Mouse (Mus musculus) kidney, embryonic 16.5 days (tissue): ENCODE measurements around the gene Il22ra1. TPM values are rescaled to one million over a fixed set of nuclear protein-coding genes. Genes with fewer than 3 reads are reported as not detected.
A peak's percentile ranks its signal among the peaks of the same experiment; 100 is the strongest.

Source experiments
- ATAC-seq: fragments of 200-750 bp; cut with Nextera tagmentation; 2 replicates; pipeline ENCODE4 v1.8.0; 2017; ENCODE audit warnings: moderate TSS enrichment; ENCODE audit not compliant: low FRiP score, low TSS enrichment
- H3K27ac ChIP-seq: fragments of 300-500 bp; sonication (generic); 2 replicates; pipeline ENCODE4 v1.5.1; 2014; ENCODE audit warnings: low read length
- H3K27me3 ChIP-seq: fragments of 300-500 bp; sonication (generic); 2 replicates; pipeline ENCODE4 v1.6.1; 2014; ENCODE audit warnings: low read length, control low read depth, mixed read lengths; ENCODE audit not compliant: insufficient read depth
- H3K36me3 ChIP-seq: fragments of 300-500 bp; sonication (generic); 2 replicates; pipeline ENCODE4 v1.6.1; 2014; ENCODE audit warnings: low read length, control low read depth, mixed read lengths; ENCODE audit not compliant: insufficient read depth
- H3K4me1 ChIP-seq: fragments of 300-500 bp; sonication (generic); 2 replicates; pipeline ENCODE4 v1.6.1; 2014; ENCODE audit warnings: low read length, control low read depth, mixed read lengths; ENCODE audit not compliant: insufficient read depth
- H3K4me2 ChIP-seq: fragments of 300-500 bp; sonication (generic); replicated peaks from 2 replicates; pipeline ENCODE4 v1.6.1; 2014; ENCODE audit warnings: low read depth, low read length
- H3K4me3 ChIP-seq: fragments of 300-500 bp; sonication (generic); 2 replicates; pipeline ENCODE4 v1.5.1; 2014; ENCODE audit warnings: mild to moderate bottlenecking, low read length
- H3K9ac ChIP-seq: fragments of 300-500 bp; sonication (generic); replicated peaks from 2 replicates; pipeline ENCODE4 v1.6.1; 2014; ENCODE audit warnings: low read length
- H3K9me3 ChIP-seq: fragments of 300-500 bp; sonication (generic); 2 replicates; pipeline ENCODE4 v1.6.1; 2016; ENCODE audit warnings: low read length, control low read depth
- WGBS: fragments of 180-500 bp; shearing (Covaris S2); extraction: QIAGEN DNeasy Blood & Tissue Kit; methylation state at CpG from one replicate; pipeline ENCODE4 v1.1.7; 2014; 5-methylcytosine and 5-hydroxymethylcytosine counted together
- polyA plus RNA-seq: library from polyadenylated mRNA; unstranded; fragments of >200 nt; fragmentation: Nextera tagmentation; extraction: Ambion mirVana; gene quantifications from 2 replicates; pipeline ENCODE4 v1.2.1, GENCODE M21; 2015

Il22ra1 gene
- polyA plus RNA-seq: 0.11 TPM in 1 of 2 replicates, not detected in the other

DNA sequence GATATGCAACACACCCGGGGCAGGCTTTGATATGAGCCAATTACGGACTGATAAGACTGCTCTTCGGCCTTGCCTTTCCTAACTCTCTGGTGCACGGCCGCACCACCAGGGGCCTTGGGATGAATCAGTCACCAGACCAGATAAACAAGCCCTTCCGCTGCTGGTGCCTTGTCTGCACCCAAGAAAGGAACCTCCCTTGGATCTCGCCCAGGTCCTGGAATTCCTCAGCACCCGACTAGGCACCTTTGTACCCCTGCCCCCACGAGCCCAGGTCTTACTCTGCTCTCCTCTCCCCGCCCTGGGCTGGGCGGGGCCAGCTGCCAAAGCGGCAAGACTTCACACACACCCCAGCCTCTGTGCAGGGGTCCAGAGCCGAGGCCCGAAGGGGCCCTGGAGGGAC lies at the start of gene Il22ra1:
Gene Il22ra1 (plus strand): TSS at position 356 of the 400 bp plus-strand sequence.
- H3K27ac ChIP-seq: no peak within 1 kb of the TSS
- ATAC-seq: no peak

DNA sequence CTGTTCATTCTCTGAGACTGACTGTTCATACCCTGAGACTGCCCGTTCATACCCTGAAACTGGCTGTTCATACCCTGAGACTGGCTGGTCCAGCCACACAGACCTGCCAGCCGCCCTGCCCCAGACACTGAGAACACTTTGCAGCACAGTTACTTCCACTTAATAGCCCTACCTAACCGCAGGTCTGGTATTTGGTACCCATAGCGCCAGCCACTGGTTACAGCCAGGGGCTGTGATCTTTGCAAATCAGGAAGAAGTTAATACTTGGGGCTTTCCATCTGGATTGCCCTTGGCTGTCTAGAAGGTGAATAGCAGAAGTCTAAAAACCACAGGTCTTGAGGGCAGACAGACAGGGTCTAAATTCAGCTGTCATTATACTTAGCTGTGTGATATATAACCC lies 48.7 kb upstream of the Il22ra1 start:
- Histone ChIP-seq H3K27ac (no peak overlapping the region), H3K4me3 (no peak overlapping the region), H3K4me1 (no peaks in the 10 kb centered on the region), H3K9ac (no peak overlapping the region), H3K27me3 (no peaks in the 10 kb centered on the region), H3K4me2 (no peak overlapping the region), H3K36me3 (no peaks in the 10 kb centered on the region), H3K9me3 (no peaks in the 10 kb centered on the region)
- 70% methylated on average over 4 of the region's 4 CpGs for WGBS
- ATAC-seq: no peak

More for the DNA sequence above, at the start of gene Il22ra1:
- Histone ChIP-seq H3K9ac (peak within 1 kb of the TSS; percentile 44), H3K4me2 (0 out of 2 replicates have a peak within 1 kb of the TSS, but pooled peaks have one; percentile 8), H3K36me3 (no peaks in the 10 kb centered on the region), H3K4me3 (no peak within 1 kb of the TSS), H3K9me3 (peaks cover 4% of the 10 kb centered on the region), H3K4me1 (no peaks in the 10 kb centered on the region), H3K27me3 (no peaks in the 10 kb centered on the region)
- WGBS: 45% methylated on average over 14 of the region's 14 CpGs

DNA sequence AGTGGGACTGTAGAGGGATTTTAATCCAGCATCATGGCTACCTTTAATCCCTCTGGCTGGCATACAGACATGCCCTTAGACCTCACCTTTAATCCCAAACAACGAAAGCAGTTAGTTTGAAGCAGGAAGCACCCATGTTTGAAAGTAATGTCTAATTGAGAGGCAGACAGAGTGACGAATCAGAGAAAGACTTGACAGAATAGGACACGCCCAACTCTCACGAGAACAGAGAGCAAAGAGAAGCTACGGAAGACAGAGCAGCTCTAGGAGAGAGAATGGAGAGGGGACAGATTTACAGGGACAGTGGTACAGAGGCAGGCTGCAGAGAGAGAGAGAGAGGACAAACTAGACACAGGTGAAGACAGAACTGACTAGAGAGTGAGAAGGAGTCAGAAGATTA lies 46.2 kb upstream of the Il22ra1 start:
- H3K4me1 ChIP-seq: peaks cover 2% of the 10 kb centered on the region; the same call in 1 of the 2 replicates
- WGBS: 76% methylated on average over 5 of the region's 5 CpGs
- H3K27ac ChIP-seq: no peak overlapping the region
- ATAC-seq: no peak
- H3K4me2 ChIP-seq: no peak overlapping the region
- no peak overlapping the region for H3K9ac ChIP-seq
- H3K27me3 ChIP-seq: peaks cover 7% of the 10 kb centered on the region
- H3K4me3 ChIP-seq: no peak overlapping the region
- no peaks in the 10 kb centered on the region for H3K36me3 ChIP-seq
- H3K9me3 ChIP-seq: no peaks in the 10 kb centered on the region

DNA sequence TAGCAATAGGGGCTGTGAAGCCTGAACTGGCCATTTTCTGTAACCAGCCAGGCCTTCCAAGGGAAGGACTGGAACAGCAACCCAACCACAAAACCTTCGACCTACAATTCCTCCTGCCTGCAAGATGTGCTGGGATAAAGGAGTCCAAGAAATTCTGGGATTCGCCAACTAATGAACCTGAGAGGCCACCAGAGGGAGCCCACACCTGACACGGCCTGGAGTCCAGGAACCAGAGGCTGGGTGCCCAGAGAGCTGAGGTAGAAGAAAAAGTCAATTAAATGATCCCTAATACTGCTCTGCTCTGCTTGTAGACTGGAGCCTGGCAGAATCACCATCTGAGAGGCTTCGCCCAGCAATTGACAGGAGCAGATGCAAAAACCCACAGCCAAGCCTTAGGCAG lies 44.4 kb upstream of the Il22ra1 start:
- H3K9ac ChIP-seq: no peak overlapping the region
- H3K4me3 ChIP-seq: no peak overlapping the region
- H3K36me3 ChIP-seq: no peaks in the 10 kb centered on the region
- ATAC-seq: no peak
- H3K4me2 ChIP-seq: no peak overlapping the region
- peaks cover 15% of the 10 kb centered on the region for H3K27me3 ChIP-seq
- H3K4me1 ChIP-seq: peaks cover 6% of the 10 kb centered on the region; the same call in 1 of the 2 replicates
- no peaks in the 10 kb centered on the region for H3K9me3 ChIP-seq
- H3K27ac ChIP-seq: no peak overlapping the region
- WGBS: 11% methylated on average over 4 of the region's 4 CpGs

- WGBS: 34% methylated on average over 3 of the region's 3 CpGs
- Histone ChIP-seq H3K4me2 (no peak overlapping the region), H3K27ac (no peak overlapping the region)
Measured at GRCm38 (mm10) chr4:135684731-135685130, 43.2 kb upstream of the Il22ra1 start.

GRCm38 (mm10) chr4:135685906-135686567 lies 41.9 kb upstream of the Il22ra1 start, which contains the start of gene Ifnlr1:
Gene Ifnlr1 (plus strand): TSS chr4:135686287.
- peak within 1 kb of the TSS; percentile 71 for H3K4me3 ChIP-seq
- peaks cover 6% of the 10 kb centered on the region; the same call in 1 of the 2 replicates for H3K4me1 ChIP-seq
- ATAC-seq: peak; percentile 57; the same call in 1 of the 2 replicates
- H3K27me3 ChIP-seq: peaks cover 17% of the 10 kb centered on the region
- H3K9ac ChIP-seq: peak within 1 kb of the TSS; percentile 76
- H3K9me3 ChIP-seq: no peaks in the 10 kb centered on the region
- H3K4me2 ChIP-seq: peak within 1 kb of the TSS; percentile 99
- WGBS: under 1% methylated on average over 41 of the region's 41 CpGs
- no peak within 1 kb of the TSS for H3K27ac ChIP-seq
- H3K36me3 ChIP-seq: no peaks in the 10 kb centered on the region

More at GRCm38 (mm10) chr4:135684731-135685130, 43.2 kb upstream of the Il22ra1 start:
- ATAC-seq: no peak
- no peaks in the 10 kb centered on the region for H3K9me3 ChIP-seq
- no peak overlapping the region for H3K9ac ChIP-seq
- H3K4me3 ChIP-seq: no peak overlapping the region
- peaks cover 17% of the 10 kb centered on the region for H3K27me3 ChIP-seq
- H3K4me1 ChIP-seq: peaks cover 6% of the 10 kb centered on the region; the same call in 1 of the 2 replicates
- H3K36me3 ChIP-seq: no peaks in the 10 kb centered on the region

- ATAC-seq: peak; percentile 35; the same call in 1 of the 2 replicates
- H3K4me3 ChIP-seq: peak overlapping the region; percentile 71
- H3K9ac ChIP-seq: peak overlapping the region; percentile 76
- WGBS: under 1% methylated on average over 21 of the region's 21 CpGs
- H3K36me3 ChIP-seq: no peaks in the 10 kb centered on the region
- H3K4me1 ChIP-seq: peaks cover 6% of the 10 kb centered on the region; the same call in 1 of the 2 replicates
- peak overlapping the region; percentile 99 for H3K4me2 ChIP-seq
- H3K27me3 ChIP-seq: peaks cover 17% of the 10 kb centered on the region
- H3K27ac ChIP-seq: no peak overlapping the region
- H3K9me3 ChIP-seq: no peaks in the 10 kb centered on the region
Measured at GRCm38 (mm10) chr4:135686568-135686953, 41.4 kb upstream of the Il22ra1 start.

DNA sequence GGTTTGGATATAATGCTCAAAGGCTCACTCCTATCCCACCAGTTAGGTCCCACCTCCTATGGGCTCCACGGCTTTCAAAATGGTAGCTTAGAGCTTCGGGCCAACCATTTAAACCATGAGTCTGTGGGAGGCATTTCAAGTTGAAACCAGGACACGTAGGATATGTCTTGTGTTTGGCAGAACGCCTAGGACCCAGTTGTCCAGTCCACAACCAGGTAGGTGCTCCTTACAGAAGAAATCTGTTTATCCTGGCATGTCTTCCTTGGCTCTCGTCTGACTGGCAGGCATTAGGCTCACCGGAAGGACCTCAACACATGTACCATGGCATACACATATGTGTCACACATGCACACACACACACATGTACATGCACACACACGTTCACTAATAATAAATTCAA lies 38.2 kb upstream of the Il22ra1 start:
- Histone ChIP-seq H3K27ac (no peak overlapping the region), H3K4me1 (peaks cover 6% of the 10 kb centered on the region; the same call in 1 of the 2 replicates), H3K9me3 (no peaks in the 10 kb centered on the region), H3K27me3 (peaks cover 17% of the 10 kb centered on the region), H3K9ac (no peak overlapping the region), H3K4me3 (no peak overlapping the region), H3K4me2 (no peak overlapping the region), H3K36me3 (no peaks in the 10 kb centered on the region)
- 93% methylated on average over 7 of the region's 7 CpGs for WGBS
- no peak for ATAC-seq

DNA sequence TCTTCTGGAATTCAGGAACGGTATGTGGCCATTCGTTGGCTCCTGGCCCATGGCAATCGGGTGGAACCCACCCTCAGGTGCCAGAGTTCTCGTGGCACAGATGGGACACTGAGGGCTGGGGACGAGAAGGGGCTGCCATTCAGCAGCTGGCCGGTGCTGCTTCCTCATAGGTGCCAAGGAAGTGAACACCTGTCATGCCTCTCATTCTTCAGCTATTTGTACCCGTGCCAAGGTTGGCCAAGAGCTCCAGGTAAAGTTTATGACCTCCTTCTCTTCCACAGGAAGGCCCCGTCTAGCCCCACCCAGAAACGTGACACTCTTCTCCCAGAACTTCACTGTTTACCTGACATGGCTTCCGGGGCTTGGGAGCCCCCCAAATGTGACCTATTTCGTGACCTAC lies 37.7 kb upstream of the Il22ra1 start:
- Histone ChIP-seq H3K36me3 (no peaks in the 10 kb centered on the region), H3K9me3 (no peaks in the 10 kb centered on the region), H3K4me3 (no peak overlapping the region), H3K4me2 (no peak overlapping the region), H3K27me3 (peaks cover 14% of the 10 kb centered on the region), H3K27ac (no peak overlapping the region), H3K4me1 (peaks cover 6% of the 10 kb centered on the region; the same call in 1 of the 2 replicates), H3K9ac (no peak overlapping the region)
- no peak for ATAC-seq
- 73% methylated on average over 11 of the region's 11 CpGs for WGBS

DNA sequence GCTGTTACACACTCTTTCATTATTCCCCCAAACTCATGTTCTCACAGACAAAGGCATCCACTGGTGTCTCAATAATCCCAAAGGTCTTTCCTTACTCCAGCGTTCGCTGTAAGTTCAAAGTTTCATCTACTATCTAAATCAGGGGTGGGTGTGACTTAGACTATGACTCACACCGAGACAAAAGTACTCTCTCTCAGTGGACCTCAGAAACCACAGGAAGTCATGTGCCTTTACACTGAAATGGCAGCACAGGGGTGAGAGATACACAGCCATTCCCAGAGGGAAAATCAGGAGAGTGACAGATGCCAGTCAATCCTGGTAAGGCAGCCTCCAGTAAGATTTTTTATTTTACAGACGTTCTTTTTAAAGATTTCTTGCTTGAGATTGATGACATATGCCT lies 35.1 kb upstream of the Il22ra1 start:
- Histone ChIP-seq H3K27me3 (peaks cover 4% of the 10 kb centered on the region; the same call in 1 of the 2 replicates), H3K4me2 (no peak overlapping the region), H3K4me3 (no peak overlapping the region), H3K9ac (no peak overlapping the region), H3K36me3 (no peaks in the 10 kb centered on the region), H3K4me1 (no peaks in the 10 kb centered on the region), H3K9me3 (peaks cover 3% of the 10 kb centered on the region; the same call in 1 of the 2 replicates), H3K27ac (no peak overlapping the region)
- no peak for ATAC-seq
- 77% methylated on average over 4 of the region's 4 CpGs for WGBS
